Mouse (Mus musculus): ENCODE measurements around the gene Rec8. TPM values are rescaled to one million over a fixed set of nuclear protein-coding genes. Genes with fewer than 3 reads are reported as not detected.
A peak's percentile ranks its signal among the peaks of the same experiment; 100 is the strongest.

Rec8 gene
- polyA plus RNA-seq, 1 experiment from 2014 or later: 4.5 TPM

DNA sequence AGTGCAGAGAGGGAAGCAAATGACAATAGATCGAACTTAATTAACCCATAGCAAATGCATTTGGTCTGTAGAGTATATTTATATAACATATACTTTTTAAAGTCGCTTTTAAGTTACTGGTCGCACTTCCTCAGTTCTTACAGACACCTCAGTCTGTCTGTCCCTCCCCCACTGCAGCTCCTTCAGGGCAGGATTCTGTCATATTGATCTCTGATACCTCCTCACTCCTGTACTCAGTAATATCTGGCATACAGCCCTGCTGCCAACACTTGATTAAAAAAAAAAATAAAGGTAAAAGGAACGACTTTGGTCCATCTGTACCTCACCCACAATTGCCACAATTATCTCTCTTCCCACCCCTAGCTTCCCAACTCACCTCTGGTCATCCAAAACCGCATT is 33.5 kb upstream of the Rec8 start:
- no peak for ATAC-seq (ENCODE audit: low FRiP score, low TSS enrichment)
- no peaks in the 10 kb centered on the region for H3K9me3 ChIP-seq (ENCODE audit: control insufficient read depth, low read length)
- peak overlapping the region; percentile 53 for H3K4me3 ChIP-seq (ENCODE audit: low read depth, low read length)
- WGBS: 40% methylated on average over 5 of the region's 5 CpGs
- peak overlapping the region; percentile 86 for H3K4me2 ChIP-seq (replicated peaks; ENCODE audit: low read depth)
- H3K27ac ChIP-seq (replicated peaks): no peak overlapping the region
- H3K36me3 ChIP-seq (ENCODE audit: control insufficient read depth, insufficient read depth, low read length): peaks cover 4% of the 10 kb centered on the region; the same call in 1 of the 2 replicates
- H3K4me1 ChIP-seq (replicated peaks; ENCODE audit: control insufficient read depth, insufficient read depth): peaks cover 3% of the 10 kb centered on the region; the same call in 1 of the 2 replicates
- no peaks in the 10 kb centered on the region for H3K27me3 ChIP-seq (ENCODE audit: control insufficient read depth, insufficient read depth, low read length)
- DNase-seq (ENCODE audit: low spot score): no peak
- TF ChIP-seq CTCF (IDR thresholded peaks at IDR 0.05; ENCODE audit: low read depth) (no peak), EP300 (optimal IDR thresholded peaks at IDR 0.05) (no peak)
- no peak overlapping the region for H3K9ac ChIP-seq (ENCODE audit: low read length)

DNA sequence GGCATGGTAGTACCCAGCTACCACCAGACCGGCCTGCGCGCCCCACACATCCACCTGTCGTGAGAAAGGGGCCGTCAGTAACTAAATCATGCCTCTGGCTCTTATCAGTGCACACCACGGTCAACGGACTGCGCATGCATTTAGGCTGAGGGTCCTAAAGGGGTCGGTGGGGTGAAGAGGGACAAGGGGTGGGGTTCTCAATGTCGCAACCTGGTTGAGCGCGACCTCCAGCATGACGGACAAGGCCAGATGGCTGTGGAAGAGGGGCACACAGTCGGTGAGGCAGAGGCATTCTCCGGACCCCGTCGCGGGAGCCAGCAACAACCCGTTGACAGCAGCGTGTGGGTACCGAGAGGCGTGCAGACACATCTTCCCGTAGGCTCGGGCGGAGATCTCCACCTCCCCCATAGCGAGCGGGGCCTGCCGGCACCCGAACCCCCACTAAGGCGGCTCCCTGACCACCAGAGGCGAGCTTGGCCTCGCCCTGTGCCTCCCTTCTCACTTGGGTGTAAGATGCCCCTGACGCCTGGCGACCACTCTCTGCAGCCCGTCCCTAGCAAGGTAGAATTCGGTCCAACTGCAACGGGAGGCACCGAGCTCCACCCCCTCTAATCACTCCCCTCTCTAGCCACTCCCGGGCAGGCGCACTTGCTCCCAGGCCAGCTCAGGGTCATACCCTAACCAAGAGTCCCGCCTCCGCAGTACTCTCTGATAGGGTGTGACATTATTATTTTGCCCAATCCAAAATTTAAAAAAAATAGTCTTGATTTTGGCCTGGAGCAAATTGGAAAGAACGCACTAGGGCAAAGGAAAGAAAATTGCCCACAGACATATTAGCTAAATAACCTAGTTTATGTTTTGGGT is 32.9 kb upstream of the Rec8 start, which contains the start of gene Emc9:
TSS of gene Emc9 (minus strand) at position 601 of the 864 bp plus-strand sequence.
- DNase-seq (ENCODE audit: low spot score): peak; percentile 78
- Histone ChIP-seq H3K9ac (ENCODE audit: low read length) (peak within 1 kb of the TSS; percentile 63), H3K9me3 (ENCODE audit: control insufficient read depth, low read length) (no peaks in the 10 kb centered on the region), H3K27me3 (ENCODE audit: control insufficient read depth, insufficient read depth, low read length) (no peaks in the 10 kb centered on the region), H3K4me3 (ENCODE audit: low read depth, low read length) (peak within 1 kb of the TSS; percentile 53), H3K4me1 (replicated peaks; ENCODE audit: control insufficient read depth, insufficient read depth) (peaks cover 3% of the 10 kb centered on the region; the same call in 1 of the 2 replicates), H3K27ac (replicated peaks) (peak within 1 kb of the TSS; percentile 73), H3K36me3 (ENCODE audit: control insufficient read depth, insufficient read depth, low read length) (peaks cover 4% of the 10 kb centered on the region; the same call in 1 of the 2 replicates), H3K4me2 (replicated peaks; ENCODE audit: low read depth) (peak within 1 kb of the TSS; percentile 86)
- 5% methylated on average over 43 of the region's 43 CpGs for WGBS
- ATAC-seq (ENCODE audit: low FRiP score, low TSS enrichment): peak; percentile 85
- TF ChIP-seq EP300 (optimal IDR thresholded peaks at IDR 0.05) (no peak), CTCF (IDR thresholded peaks at IDR 0.05; ENCODE audit: low read depth) (no peak)

DNA sequence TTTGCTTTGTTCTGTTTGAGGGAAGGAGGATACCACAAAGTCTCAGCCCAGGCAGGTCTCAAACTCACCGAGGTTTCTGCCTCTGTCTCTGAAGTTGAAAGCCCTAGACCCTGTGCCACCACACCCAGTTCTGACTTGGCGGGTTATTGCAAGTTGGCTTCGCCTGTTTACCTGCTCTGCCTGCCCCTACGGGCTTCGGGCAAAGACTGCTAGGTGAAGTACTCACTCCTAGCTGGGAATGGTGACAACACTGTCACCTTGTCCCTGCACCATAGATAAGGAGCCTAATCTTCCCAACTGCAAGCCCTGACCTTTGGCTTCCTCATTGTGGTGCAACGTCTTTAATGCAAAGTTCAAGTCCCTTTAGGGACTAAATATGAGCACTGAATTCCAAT is 32.3 kb upstream of the Rec8 start:
- Histone ChIP-seq H3K27ac (replicated peaks) (peak overlapping the region; percentile 73), H3K4me3 (ENCODE audit: low read depth, low read length) (peak overlapping the region; percentile 53), H3K9me3 (ENCODE audit: control insufficient read depth, low read length) (no peaks in the 10 kb centered on the region), H3K36me3 (ENCODE audit: control insufficient read depth, insufficient read depth, low read length) (peaks cover 3% of the 10 kb centered on the region; the same call in 1 of the 2 replicates), H3K27me3 (ENCODE audit: control insufficient read depth, insufficient read depth, low read length) (no peaks in the 10 kb centered on the region), H3K4me2 (replicated peaks; ENCODE audit: low read depth) (peak overlapping the region; percentile 86), H3K9ac (ENCODE audit: low read length) (no peak overlapping the region), H3K4me1 (replicated peaks; ENCODE audit: control insufficient read depth, insufficient read depth) (peaks cover 3% of the 10 kb centered on the region; the same call in 1 of the 2 replicates)
- TF ChIP-seq CTCF (IDR thresholded peaks at IDR 0.05; ENCODE audit: low read depth) (no peak), EP300 (optimal IDR thresholded peaks at IDR 0.05) (no peak)
- ATAC-seq (ENCODE audit: low FRiP score, low TSS enrichment) (peak; percentile 44; the same call in 1 of the 2 replicates), DNase-seq (ENCODE audit: low spot score) (peak; percentile 39)
- 36% methylated on average over 6 of the region's 6 CpGs for WGBS

DNA sequence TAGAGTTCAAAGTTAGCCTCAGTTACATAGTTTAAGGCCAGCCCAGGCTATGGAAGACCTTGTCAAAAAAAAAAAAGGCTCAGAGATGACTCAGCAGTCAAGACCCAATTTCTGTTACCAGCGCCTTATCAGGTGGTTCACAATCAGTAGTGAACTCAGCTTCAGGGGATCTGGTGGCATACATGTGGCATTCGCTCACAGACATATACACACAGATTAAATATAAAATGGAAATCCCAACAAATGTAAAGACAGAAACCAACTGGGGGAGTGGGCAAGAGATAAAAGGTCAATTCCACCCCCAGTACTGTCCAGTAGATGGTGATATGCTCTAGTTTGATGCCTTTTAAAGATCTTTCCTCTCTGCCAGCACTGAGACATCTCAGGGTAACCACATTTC is 31.7 kb upstream of the Rec8 start:
- 90% methylated on average over 2 of the region's 2 CpGs for WGBS
- no peaks in the 10 kb centered on the region for H3K9me3 ChIP-seq (ENCODE audit: control insufficient read depth, low read length)
- DNase-seq (ENCODE audit: low spot score): no peak
- peak overlapping the region; percentile 73 for H3K27ac ChIP-seq (replicated peaks)
- H3K4me2 ChIP-seq (replicated peaks; ENCODE audit: low read depth): no peak overlapping the region
- H3K9ac ChIP-seq (ENCODE audit: low read length): no peak overlapping the region
- TF ChIP-seq CTCF (IDR thresholded peaks at IDR 0.05; ENCODE audit: low read depth) (peak; percentile 20; the same call in 1 of the 2 replicates), EP300 (optimal IDR thresholded peaks at IDR 0.05) (no peak)
- H3K27me3 ChIP-seq (ENCODE audit: control insufficient read depth, insufficient read depth, low read length): no peaks in the 10 kb centered on the region
- peaks cover 3% of the 10 kb centered on the region; the same call in 1 of the 2 replicates for H3K4me1 ChIP-seq (replicated peaks; ENCODE audit: control insufficient read depth, insufficient read depth)
- no peak overlapping the region for H3K4me3 ChIP-seq (ENCODE audit: low read depth, low read length)
- no peak for ATAC-seq (ENCODE audit: low FRiP score, low TSS enrichment)
- H3K36me3 ChIP-seq (ENCODE audit: control insufficient read depth, insufficient read depth, low read length): no peaks in the 10 kb centered on the region

GRCm38 (mm10) chr14:55589271-55589670 is 28.6 kb upstream of the Rec8 start:
- DNase-seq (ENCODE audit: low spot score) (no peak), ATAC-seq (ENCODE audit: low FRiP score, low TSS enrichment) (no peak)
- Histone ChIP-seq H3K9me3 (ENCODE audit: control insufficient read depth, low read length) (no peaks in the 10 kb centered on the region), H3K9ac (ENCODE audit: low read length) (no peak overlapping the region), H3K27me3 (ENCODE audit: control insufficient read depth, insufficient read depth, low read length) (no peaks in the 10 kb centered on the region), H3K4me1 (replicated peaks; ENCODE audit: control insufficient read depth, insufficient read depth) (peaks cover 5% of the 10 kb centered on the region), H3K4me2 (replicated peaks; ENCODE audit: low read depth) (no peak overlapping the region), H3K27ac (replicated peaks) (no peak overlapping the region), H3K4me3 (ENCODE audit: low read depth, low read length) (no peak overlapping the region), H3K36me3 (ENCODE audit: control insufficient read depth, insufficient read depth, low read length) (no peaks in the 10 kb centered on the region)
- TF ChIP-seq EP300 (optimal IDR thresholded peaks at IDR 0.05) (no peak), CTCF (IDR thresholded peaks at IDR 0.05; ENCODE audit: low read depth) (no peak)
- WGBS: 91% methylated on average over 5 of the region's 5 CpGs
